Mouse (Mus musculus) left cerebral cortex, adult 11 months (tissue): Measurements from ENCODE around the gene Ankrd2.
A peak's percentile ranks its signal among the peaks of the same experiment; 100 is the strongest.

Source experiments
- DNase-seq: peaks from one replicate; pipeline ENCODE4 v3.0.0; 2022; ENCODE audit warnings: low spot score

Gene Ankrd2

GRCm38 (mm10) chr19:42016251-42016650 is 19.5 kb upstream of the Ankrd2 start:
- DNase-seq = no peak

DNA sequence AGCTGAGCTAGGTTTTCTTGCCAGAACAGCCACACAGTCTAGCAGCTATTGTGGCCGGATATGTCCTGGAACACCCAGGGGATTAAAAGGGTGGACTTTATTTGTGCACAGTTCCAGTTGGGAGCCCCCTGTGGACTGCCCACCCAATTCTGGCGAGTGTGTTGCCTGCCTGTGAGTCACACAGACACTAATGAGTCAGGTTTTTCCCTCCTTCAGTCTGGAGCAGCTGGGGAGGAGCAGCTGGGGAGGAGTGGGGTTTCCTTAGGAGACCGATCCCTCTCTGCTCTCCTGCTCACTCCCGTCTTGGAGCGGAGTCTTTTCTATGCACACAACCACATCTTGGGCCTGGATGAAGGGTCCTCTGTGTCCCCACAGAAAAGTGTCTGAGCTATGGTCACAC is 19.0 kb upstream of the Ankrd2 start:
- DNase-seq = no peak

DNA sequence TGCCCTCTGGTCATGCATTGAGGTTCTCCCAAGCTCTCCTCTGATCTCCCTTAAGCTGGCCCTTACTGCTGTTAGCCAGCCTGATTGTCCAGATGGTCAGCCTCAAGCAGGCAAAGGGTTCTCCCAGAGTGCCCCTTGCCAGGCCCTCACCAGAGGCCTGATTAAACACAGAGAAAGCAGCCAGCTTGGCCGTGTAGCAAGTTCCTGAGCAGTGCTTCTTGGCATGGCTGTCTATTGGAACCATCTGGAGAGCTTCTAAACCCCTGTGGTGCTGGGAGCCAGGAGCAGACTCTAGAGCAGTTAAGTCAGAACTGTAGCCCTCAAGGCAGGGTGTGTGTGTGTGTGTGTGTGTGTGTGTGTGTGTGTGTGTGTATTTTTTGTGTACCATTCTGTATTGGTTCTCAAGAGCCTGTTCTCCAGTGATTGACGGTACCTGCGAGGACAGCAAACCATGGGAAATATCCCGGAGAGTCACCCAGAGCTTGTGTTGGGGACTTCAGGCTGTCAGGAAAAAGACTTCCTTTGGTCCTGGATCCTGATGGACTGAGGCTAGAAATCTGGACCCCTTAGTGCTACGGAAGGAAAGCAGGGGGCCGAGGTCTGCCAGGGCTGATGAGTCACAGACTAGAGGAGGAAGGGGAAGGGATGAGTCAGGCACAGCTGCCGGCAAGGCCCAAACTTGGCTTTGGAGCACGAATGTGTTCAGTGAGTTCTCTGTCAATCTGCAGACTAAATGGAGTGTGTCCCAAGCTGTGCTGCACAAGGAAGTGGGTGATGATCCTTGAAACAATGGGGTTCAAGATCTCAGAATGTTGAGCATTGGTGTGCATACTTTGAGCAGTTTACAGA is 18.2 kb upstream of the Ankrd2 start:
- DNase-seq = peak; percentile 58

DNA sequence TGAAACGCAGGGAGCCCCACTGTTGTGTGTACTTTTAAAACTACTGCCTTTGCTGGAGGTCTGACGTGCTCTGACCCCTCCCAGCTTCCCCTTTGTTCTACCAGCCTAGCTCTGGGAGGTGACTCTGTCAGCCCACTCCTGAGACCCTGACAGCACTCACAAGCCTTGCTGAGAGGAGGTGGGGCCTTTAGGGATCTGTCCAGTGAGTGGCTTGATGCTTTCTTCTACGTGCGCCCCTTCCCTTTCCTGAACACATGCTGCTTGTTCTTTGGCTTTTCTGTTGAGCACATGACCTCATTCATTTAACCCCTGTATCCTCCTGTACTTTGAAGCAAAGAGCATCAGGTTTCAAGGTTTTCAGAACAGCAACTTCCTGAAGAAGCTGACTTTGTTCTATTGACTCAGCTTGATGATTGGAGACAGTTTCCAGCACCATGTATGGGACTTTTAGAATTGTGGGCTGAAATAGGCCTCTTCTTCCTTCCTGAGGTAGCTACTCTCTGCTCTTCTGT is 16.7 kb upstream of the Ankrd2 start:
- no peak for DNase-seq

DNA sequence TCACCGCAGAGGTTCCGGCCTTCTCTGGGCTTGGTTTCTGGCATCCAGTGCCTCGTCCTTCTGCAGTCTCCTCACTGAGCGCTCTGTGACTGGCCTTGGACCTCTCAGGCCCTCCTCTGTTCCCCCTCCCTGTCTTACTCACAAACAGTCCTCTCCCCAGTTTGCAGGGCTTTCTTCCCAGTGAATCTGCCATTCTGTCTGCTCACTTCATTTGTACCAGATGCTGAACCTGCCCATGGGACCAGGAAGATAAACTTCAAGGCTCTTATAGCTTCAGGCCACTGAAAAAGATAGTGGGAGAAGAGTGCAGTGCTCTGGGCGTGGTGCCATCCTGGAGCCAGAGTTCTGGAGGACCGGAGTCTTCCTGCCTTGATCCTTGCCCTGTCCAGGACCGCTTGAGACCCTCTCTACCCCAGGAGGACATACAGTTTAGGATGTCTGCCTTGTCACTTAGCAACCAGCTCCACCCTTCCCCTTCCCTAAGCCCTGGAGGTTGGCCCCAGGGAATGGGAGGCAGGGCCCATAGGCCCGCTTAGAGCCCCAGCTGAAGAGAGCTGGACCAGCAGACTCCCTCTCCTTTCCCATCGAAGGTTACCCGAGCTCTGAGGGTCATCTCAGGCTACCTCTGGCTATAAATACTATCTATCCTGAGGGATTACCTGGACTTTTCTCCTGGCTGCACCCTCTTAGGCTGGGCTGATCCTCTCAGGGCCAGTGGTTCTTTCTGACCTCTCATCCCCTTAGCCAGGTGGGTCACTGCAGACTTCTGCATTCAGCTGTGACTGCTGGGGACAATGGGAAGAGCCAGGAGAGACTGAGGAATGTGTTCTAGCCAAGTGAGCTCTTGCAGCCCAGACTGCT is 13.9 kb upstream of the Ankrd2 start:
- no peak for DNase-seq

- DNase-seq = no peak
Observed at GRCm38 (mm10) chr19:42022542-42022848, 13.3 kb upstream of the Ankrd2 start.

GRCm38 (mm10) chr19:42026158-42026557 is 9.6 kb upstream of the Ankrd2 start:
- peak; percentile 77 for DNase-seq

DNA sequence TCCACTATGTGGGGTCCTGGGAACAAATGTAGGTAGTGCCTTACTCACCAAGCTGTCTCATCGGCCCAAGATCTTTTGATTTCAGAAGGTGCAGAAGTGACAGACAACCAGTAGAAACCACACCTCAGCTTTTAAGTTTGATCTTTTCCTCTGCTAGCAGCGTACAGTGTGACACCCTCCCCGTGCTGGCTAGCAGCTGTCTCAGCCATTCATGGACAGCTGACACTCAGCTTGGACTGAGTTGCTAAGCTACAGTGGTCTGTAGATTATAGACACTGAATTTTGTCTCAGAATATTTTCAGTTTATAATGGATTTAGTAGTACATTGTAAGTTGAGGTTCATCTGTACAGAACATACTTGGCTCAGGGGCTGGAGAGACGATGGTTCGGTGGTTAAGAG is 4.7 kb upstream of the Ankrd2 start:
- DNase-seq = no peak

- DNase-seq = no peak
Observed at GRCm38 (mm10) chr19:42033611-42034010, 2.2 kb upstream of the Ankrd2 start.

- no peak for DNase-seq
Observed at GRCm38 (mm10) chr19:42034146-42034775, 1.5 kb upstream of the Ankrd2 start.

- DNase-seq = no peak
Observed at GRCm38 (mm10) chr19:42034881-42035455, 832 bp upstream of the Ankrd2 start.

- no peak for DNase-seq
Observed at GRCm38 (mm10) chr19:42036357-42036756, 557 bp downstream of the Ankrd2 start.

- DNase-seq = no peak
Observed at GRCm38 (mm10) chr19:42037167-42037702, 1.4 kb downstream of the Ankrd2 start.

GRCm38 (mm10) chr19:42038310-42038709 is 2.5 kb downstream of the Ankrd2 start:
- DNase-seq = no peak

- no peak for DNase-seq
Observed at GRCm38 (mm10) chr19:42043988-42044387, 8.2 kb downstream of the Ankrd2 start.

DNA sequence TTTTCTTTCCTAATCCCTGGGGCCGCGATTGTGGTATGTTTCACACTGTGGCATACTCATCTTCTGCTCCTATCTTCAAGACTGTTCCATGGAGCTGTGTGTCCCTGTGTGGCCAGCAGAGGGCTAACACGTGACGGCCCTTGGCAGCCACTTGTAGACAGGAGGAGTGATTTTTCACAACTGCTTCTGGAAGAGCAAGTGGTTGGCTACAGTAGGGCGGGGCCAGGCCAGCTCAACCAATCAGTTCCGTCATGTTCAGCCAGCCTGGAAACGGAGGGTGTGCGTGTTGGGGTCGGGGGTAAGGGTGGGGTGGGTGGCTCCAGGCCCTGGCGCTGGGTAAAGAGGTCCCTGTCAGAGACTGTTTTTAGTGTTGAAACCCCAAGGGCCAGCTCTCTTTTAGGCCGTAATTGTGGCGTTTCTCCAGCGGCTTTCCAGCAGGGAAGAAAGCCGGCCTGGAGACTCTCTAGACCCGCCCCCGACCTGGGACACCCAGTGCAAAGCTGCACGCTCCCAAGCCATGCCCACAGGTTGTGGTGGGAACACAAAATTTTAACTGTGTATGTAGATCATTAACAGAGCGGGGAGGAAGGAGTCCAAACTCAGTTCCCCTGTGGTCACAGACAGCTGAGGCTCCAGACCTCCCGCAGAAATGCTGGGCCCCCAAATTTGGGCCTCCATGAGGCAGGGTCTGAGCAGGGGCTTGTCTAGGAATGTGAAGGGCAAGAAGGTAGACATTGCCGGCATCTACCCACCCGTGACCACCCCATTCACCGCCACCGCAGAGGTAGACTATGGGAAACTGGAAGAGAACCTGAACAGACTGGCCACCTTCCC is 9.7 kb downstream of the Ankrd2 start, which contains the start of gene Hoga1:
TSS of gene Hoga1 (plus strand) at position 342 of the 834 bp plus-strand sequence.
- no peak for DNase-seq

DNA sequence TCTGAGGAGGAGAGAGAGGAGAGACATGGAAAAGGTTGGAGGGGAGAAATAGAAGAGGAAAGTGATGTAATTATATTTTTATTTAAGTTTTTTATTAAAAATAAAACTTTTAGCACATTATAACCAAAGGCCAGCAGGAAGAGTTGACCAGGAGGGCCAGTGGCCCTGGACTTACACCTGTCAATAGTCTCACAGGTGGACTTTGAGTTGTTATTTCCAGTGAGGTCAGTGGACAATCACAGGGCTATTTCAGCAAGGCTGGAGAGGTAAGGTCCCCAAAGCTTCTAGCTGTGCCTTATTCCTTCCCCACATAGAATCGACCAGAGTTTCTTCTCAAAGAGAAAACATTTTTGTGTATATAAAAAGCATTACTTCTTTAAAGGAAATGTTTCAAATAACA is 14.5 kb downstream of the Ankrd2 start:
- no peak for DNase-seq

GRCm38 (mm10) chr19:42051351-42051750 is 15.6 kb downstream of the Ankrd2 start:
- DNase-seq = no peak

DNA sequence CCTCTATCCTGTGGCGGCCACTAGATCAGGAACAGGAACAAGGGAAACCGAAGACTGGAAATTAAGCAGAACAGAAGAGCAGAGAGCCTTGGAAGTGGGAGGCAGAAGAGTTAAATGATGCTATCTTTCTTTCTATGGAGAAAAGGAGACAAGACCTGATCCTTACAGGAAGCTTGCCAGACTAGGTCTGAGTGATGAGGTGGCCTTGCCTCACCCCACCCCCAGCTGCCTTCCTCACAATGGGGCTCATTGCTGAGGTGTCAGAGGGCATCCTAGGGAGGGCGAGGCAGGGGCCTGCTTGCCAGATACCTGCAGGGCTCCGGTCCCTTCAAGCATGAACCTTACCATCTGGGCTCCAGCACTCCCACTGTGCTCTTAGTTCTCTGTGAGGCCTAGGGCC is 16.1 kb downstream of the Ankrd2 start, which contains the start of gene 4933411K16Rik:
TSS of gene 4933411K16Rik (plus strand) at position 301 of the 400 bp plus-strand sequence.
- no peak for DNase-seq

DNA sequence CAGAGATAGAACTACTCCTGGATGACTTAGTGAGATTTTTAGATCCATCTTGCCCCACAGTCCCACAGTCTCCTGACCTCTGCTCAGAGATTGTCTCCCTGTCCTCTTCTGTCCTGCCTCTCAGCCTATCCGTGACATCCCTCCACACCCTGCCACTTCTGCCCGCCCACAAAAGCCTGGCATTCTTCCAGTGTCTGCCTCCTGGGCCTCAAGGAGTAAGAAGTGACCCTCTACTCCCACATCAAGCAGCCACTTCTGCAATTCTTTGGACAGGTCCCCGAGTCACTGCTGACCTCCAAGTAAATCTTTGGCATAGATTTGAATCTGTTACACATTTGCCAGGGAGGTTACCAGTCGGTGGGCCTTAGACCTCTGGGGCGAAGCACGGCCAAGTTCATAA is 18.5 kb downstream of the Ankrd2 start:
- DNase-seq = no peak

DNA sequence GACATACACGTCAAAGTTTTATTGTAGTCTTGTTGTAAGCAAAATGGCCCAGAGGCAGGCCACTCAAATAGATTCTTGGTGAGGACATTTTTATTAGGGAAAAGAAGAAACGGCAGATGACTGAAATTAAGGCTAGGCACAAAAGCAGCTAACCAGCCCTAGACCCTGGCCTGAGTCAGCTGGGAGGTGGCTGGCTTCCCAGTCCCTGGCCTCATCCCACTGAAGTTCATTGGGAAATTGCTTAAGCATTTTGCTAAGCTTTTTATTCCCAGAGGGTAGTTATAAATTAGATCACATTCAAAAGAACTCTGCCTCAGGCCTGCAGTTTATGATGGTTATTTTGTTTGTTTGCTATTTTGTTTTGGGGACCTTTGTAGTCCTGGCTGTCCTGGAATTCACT is 20.1 kb downstream of the Ankrd2 start:
- no peak for DNase-seq
